Mouse (Mus musculus) embryo, embryonic 11 days (tissue): ENCODE measurements around the gene Fam83b.

ENCODE experiments used
- DNase-seq: peaks from one replicate; pipeline ENCODE4 v3.0.0-alpha.2; 2015

Gene Fam83b

DNA sequence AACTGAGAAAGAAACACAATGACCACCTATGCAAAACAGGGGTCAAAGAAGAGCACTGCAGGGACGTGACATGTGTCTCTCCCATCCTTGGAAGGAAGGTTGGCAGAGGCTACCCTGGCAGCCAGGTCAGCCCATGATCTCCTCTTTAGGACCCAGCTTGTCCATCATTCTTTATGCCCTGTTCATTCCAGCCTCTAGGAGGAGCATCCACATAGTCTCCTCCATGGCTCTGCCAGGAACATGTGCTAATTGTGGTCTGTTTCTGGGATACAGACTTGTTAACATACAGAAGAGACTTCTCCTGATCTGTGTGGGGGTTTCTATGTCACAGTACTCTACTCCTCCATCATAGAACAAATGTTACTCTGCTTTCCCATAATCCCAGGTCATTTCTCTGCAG lies 48.3 kb downstream of the Fam83b start:
- DNase-seq: no peak

DNA sequence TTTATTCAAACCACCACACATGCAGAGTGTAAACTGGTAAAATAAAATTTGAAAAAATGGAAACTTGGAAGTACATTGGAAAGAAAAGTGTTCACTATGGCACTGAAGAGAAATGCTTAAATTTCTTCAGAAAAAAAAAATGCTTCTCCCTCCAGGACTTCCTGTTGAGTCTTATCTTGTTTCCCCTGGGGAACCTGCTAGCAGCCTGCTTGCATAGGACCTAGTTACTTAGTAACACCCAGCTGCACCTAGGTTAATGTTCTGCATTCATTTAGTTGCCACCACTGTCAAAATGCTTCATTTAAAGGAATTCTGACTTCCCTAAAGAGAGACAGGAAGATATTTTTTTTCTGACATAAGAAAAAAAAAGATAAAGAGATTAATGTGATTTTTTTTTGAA lies 61.3 kb downstream of the Fam83b start:
- no peak for DNase-seq

DNA sequence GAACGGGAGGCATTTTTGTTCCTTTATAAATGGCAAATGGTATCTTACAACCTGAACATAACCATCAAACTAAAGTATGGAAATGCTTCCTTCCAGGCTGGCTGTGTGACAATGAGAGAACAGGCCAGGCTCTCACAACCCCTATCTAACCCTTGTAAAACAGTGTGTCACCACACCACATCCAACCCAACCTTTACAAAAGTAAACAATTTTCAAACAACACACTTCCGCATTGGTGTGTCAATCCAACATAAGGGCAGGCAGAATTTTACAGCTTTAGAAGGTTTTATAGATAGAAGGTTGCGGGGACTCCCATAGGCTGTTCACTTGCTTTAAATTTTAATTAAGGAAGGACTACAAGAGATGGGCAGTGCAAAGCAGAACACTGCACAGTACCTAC lies 77.2 kb downstream of the Fam83b start:
- no peak for DNase-seq

DNA sequence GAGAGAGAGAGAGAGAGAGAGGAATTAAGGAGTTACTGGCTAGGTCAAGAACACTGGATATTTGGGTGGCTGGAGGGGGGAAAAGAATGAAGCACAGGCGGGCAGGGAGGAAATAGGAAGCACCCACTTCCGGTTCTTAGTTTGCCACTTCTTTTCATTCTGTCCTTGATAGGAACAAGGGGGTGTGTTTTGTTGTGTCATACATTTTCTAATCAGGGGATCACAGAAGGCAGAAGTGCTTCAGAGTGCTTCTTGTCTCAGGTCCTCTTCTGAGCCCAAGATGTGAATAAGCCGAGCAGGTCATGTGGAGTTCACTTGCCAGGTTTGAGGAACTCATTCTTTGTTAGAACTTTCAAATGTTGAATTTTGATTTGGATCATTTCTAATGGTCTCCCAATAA lies 86.8 kb downstream of the Fam83b start:
- no peak for DNase-seq

DNA sequence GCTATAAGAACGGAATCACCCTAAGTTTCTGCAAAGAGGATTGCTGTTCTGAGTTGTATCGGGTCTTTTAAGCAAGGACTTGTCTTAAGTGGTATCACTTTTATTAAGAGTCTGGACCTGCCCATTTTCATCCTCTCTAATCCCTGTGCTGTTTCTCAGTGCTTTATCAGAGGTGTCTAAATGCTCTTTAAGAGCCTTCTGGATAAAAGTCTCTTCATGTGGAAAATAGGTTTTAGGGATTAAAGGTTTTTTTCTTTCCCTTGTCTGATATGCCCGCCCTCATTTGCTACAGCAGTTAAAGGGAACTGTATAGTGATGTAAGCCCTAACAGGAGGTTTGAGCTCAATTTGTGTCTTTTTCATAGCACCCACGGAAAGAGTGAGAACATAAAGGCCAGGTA lies 97.4 kb downstream of the Fam83b start:
- DNase-seq: no peak

DNA sequence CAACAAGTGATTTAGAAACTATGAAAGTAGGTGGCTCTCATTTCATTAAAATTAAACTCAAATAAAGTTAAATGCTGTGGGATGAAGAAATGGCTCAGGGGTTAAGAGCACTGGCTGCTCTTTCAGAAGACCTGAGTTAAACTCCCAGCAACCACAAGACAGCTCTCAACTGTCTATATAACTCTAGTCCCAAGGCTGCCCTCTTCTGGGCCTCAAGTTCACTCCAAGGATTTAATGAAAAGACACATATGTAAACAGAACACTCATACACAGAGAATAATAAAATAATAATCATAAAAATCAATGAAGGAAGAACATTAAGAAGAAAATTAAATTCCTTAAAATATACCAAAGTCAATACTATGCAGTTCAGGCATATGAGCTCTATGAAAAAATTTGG lies 105.4 kb downstream of the Fam83b start:
- DNase-seq: no peak

DNA sequence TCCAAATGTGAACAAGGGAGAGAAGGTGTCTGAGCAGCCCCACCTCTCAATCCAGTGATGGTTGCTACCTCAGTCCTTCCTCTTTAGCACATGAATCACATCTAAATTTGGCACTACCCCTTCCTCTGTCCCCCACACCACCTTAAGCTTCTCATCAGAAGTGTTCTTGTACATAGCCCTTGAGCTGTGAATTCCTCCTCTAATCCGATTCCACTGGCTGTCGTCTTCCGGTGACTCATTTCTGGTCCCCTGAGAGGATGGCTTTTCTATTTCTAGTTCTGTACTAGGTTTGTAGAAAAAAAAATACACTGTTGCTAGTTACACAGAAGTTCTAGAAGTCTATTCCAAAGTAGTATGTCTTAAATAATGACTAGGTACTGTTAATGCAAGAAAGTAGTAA lies 111.2 kb downstream of the Fam83b start:
- DNase-seq: no peak
